Mouse (Mus musculus): Measurements from ENCODE around the gene Nucks1. TPM values are rescaled to one million over a fixed set of nuclear protein-coding genes. Genes with fewer than 3 reads are reported as not detected.
A peak's percentile ranks its signal among the peaks of the same experiment; 100 is the strongest.

Nucks1 gene
- polyA plus RNA-seq (2016; fragmentation: Nextera tagmentation; extraction: Ambion mirVana): 120 and 122 TPM in 2 replicates

GRCm38 (mm10) chr1:131910001-131910648 lies at the start of gene Nucks1:
Nucks1 (plus strand) TSS chr1:131910534.
- peak; percentile 100 for DNase-seq (ENCODE audit: extremely low spot score, low spot score)
- peak within 1 kb of the TSS; percentile 100 for H3K27ac ChIP-seq
- H3K27me3 ChIP-seq (ENCODE audit: poor library complexity, severe bottlenecking): peaks cover 31% of the 10 kb centered on the region
- H3K4me3 ChIP-seq: peak within 1 kb of the TSS; percentile 95
- WGBS: under 1% methylated on average over 35 of the region's 35 CpGs
- peaks cover 19% of the 10 kb centered on the region for H3K4me1 ChIP-seq
- H3K36me3 ChIP-seq (replicated peaks): peaks cover 32% of the 10 kb centered on the region
- H3K9me3 ChIP-seq: no peaks in the 10 kb centered on the region

- no peak overlapping the region for H3K27ac ChIP-seq
- 83% methylated on average over 4 of the region's 4 CpGs for WGBS
- no peaks in the 10 kb centered on the region for H3K27me3 ChIP-seq (ENCODE audit: poor library complexity, severe bottlenecking)
- H3K4me3 ChIP-seq: no peak overlapping the region
- H3K9me3 ChIP-seq: no peaks in the 10 kb centered on the region
- no peaks in the 10 kb centered on the region for H3K4me1 ChIP-seq
- no peaks in the 10 kb centered on the region for H3K36me3 ChIP-seq (replicated peaks)
- no peak for DNase-seq (ENCODE audit: extremely low spot score, low spot score)
Observed at GRCm38 (mm10) chr1:131861811-131862210, 48.5 kb upstream of the Nucks1 start.

- DNase-seq (ENCODE audit: extremely low spot score, low spot score): no peak
- 81% methylated on average over 5 of the region's 5 CpGs for WGBS
- Histone ChIP-seq H3K4me3 (no peak overlapping the region), H3K4me1 (peaks cover 10% of the 10 kb centered on the region), H3K27ac (no peak overlapping the region), H3K9me3 (no peaks in the 10 kb centered on the region), H3K36me3 (replicated peaks) (no peaks in the 10 kb centered on the region), H3K27me3 (ENCODE audit: poor library complexity, severe bottlenecking) (peaks cover 17% of the 10 kb centered on the region)
Observed at GRCm38 (mm10) chr1:131865596-131865995, 44.7 kb upstream of the Nucks1 start.

- Histone ChIP-seq H3K36me3 (replicated peaks) (no peaks in the 10 kb centered on the region), H3K27me3 (ENCODE audit: poor library complexity, severe bottlenecking) (peaks cover 17% of the 10 kb centered on the region), H3K4me3 (peak overlapping the region; percentile 64; the same call in 1 of the 2 replicates), H3K9me3 (no peaks in the 10 kb centered on the region), H3K27ac (no peak overlapping the region), H3K4me1 (peaks cover 10% of the 10 kb centered on the region)
- no peak for DNase-seq (ENCODE audit: extremely low spot score, low spot score)
- 80% methylated on average over 6 of the region's 6 CpGs for WGBS
Observed at GRCm38 (mm10) chr1:131866304-131866999, 43.9 kb upstream of the Nucks1 start.

GRCm38 (mm10) chr1:131867093-131867945 lies 43.0 kb upstream of the Nucks1 start, which contains the start of gene Rab29:
Rab29 (plus strand) TSS chr1:131867224.
- Histone ChIP-seq H3K4me3 (peak within 1 kb of the TSS; percentile 64), H3K27me3 (ENCODE audit: poor library complexity, severe bottlenecking) (peaks cover 17% of the 10 kb centered on the region), H3K9me3 (no peaks in the 10 kb centered on the region), H3K4me1 (peaks cover 10% of the 10 kb centered on the region), H3K27ac (peak within 1 kb of the TSS; percentile 68), H3K36me3 (replicated peaks) (no peaks in the 10 kb centered on the region)
- peak; percentile 89 for DNase-seq (ENCODE audit: extremely low spot score, low spot score)
- WGBS: 2% methylated on average over 46 of the region's 46 CpGs

GRCm38 (mm10) chr1:131867946-131868290 lies 42.4 kb upstream of the Nucks1 start:
- Histone ChIP-seq H3K36me3 (replicated peaks) (no peaks in the 10 kb centered on the region), H3K4me3 (peak overlapping the region; percentile 64), H3K27me3 (ENCODE audit: poor library complexity, severe bottlenecking) (peaks cover 17% of the 10 kb centered on the region), H3K27ac (peak overlapping the region; percentile 68), H3K4me1 (peaks cover 10% of the 10 kb centered on the region), H3K9me3 (no peaks in the 10 kb centered on the region)
- WGBS: 38% methylated on average over 10 of the region's 10 CpGs
- DNase-seq (ENCODE audit: extremely low spot score, low spot score): no peak

- H3K27me3 ChIP-seq (ENCODE audit: poor library complexity, severe bottlenecking): peaks cover 17% of the 10 kb centered on the region
Observed at GRCm38 (mm10) chr1:131869561-131869960, 40.8 kb upstream of the Nucks1 start.

GRCm38 (mm10) chr1:131872856-131873255 lies 37.5 kb upstream of the Nucks1 start:
- H3K27me3 ChIP-seq (ENCODE audit: poor library complexity, severe bottlenecking): peaks cover 13% of the 10 kb centered on the region
- H3K36me3 ChIP-seq (replicated peaks): no peaks in the 10 kb centered on the region
- no peak for DNase-seq (ENCODE audit: extremely low spot score, low spot score)
- no peak overlapping the region for H3K4me3 ChIP-seq
- H3K27ac ChIP-seq: no peak overlapping the region
- peaks cover 3% of the 10 kb centered on the region for H3K4me1 ChIP-seq
- no peaks in the 10 kb centered on the region for H3K9me3 ChIP-seq
- 87% methylated on average over 1 of the region's 1 CpGs for WGBS

More at GRCm38 (mm10) chr1:131869561-131869960, 40.8 kb upstream of the Nucks1 start:
- WGBS: 89% methylated on average over 2 of the region's 2 CpGs
- Histone ChIP-seq H3K4me1 (peaks cover 10% of the 10 kb centered on the region), H3K4me3 (no peak overlapping the region), H3K27ac (no peak overlapping the region), H3K36me3 (replicated peaks) (no peaks in the 10 kb centered on the region), H3K9me3 (no peaks in the 10 kb centered on the region)
- DNase-seq (ENCODE audit: extremely low spot score, low spot score): no peak

GRCm38 (mm10) chr1:131879816-131880215 lies 30.5 kb upstream of the Nucks1 start:
- Histone ChIP-seq H3K27me3 (ENCODE audit: poor library complexity, severe bottlenecking) (no peaks in the 10 kb centered on the region), H3K4me3 (no peak overlapping the region), H3K36me3 (replicated peaks) (no peaks in the 10 kb centered on the region), H3K4me1 (peaks cover 10% of the 10 kb centered on the region), H3K27ac (no peak overlapping the region), H3K9me3 (no peaks in the 10 kb centered on the region)
- WGBS: 76% methylated on average over 2 of the region's 2 CpGs
- no peak for DNase-seq (ENCODE audit: extremely low spot score, low spot score)

GRCm38 (mm10) chr1:131882787-131883186 lies 27.5 kb upstream of the Nucks1 start:
- H3K27me3 ChIP-seq (ENCODE audit: poor library complexity, severe bottlenecking): no peaks in the 10 kb centered on the region
- no peaks in the 10 kb centered on the region for H3K9me3 ChIP-seq
- 59% methylated on average over 2 of the region's 2 CpGs for WGBS
- H3K4me3 ChIP-seq: no peak overlapping the region
- no peak for DNase-seq (ENCODE audit: extremely low spot score, low spot score)
- H3K36me3 ChIP-seq (replicated peaks): no peaks in the 10 kb centered on the region
- H3K27ac ChIP-seq: no peak overlapping the region
- H3K4me1 ChIP-seq: peaks cover 15% of the 10 kb centered on the region

- H3K9me3 ChIP-seq: no peaks in the 10 kb centered on the region
- H3K4me3 ChIP-seq: no peak overlapping the region
- no peaks in the 10 kb centered on the region for H3K36me3 ChIP-seq (replicated peaks)
- no peaks in the 10 kb centered on the region for H3K27me3 ChIP-seq (ENCODE audit: poor library complexity, severe bottlenecking)
- no peak overlapping the region for H3K27ac ChIP-seq
- peaks cover 15% of the 10 kb centered on the region for H3K4me1 ChIP-seq
- DNase-seq (ENCODE audit: extremely low spot score, low spot score): no peak
- WGBS: 69% methylated on average over 2 of the region's 2 CpGs
Observed at GRCm38 (mm10) chr1:131886173-131886572, 24.2 kb upstream of the Nucks1 start.

- Histone ChIP-seq H3K27me3 (ENCODE audit: poor library complexity, severe bottlenecking) (no peaks in the 10 kb centered on the region), H3K27ac (no peak overlapping the region), H3K9me3 (no peaks in the 10 kb centered on the region), H3K4me3 (no peak overlapping the region), H3K4me1 (peaks cover 13% of the 10 kb centered on the region), H3K36me3 (replicated peaks) (no peaks in the 10 kb centered on the region)
- WGBS: 92% methylated on average over 3 of the region's 3 CpGs
- DNase-seq (ENCODE audit: extremely low spot score, low spot score): no peak
Observed at GRCm38 (mm10) chr1:131886641-131887040, 23.7 kb upstream of the Nucks1 start.
